Mouse (Mus musculus) adrenal gland, postnatal 25 days (tissue): ENCODE measurements around the gene Sept12. TPM values are rescaled to one million over a fixed set of nuclear protein-coding genes. Genes with fewer than 3 reads are reported as not detected.
A peak's percentile ranks its signal among the peaks of the same experiment; 100 is the strongest.

Experiments
- DNase-seq: peaks from one replicate; pipeline ENCODE4 v3.0.0; 2021; ENCODE audit warnings: mixed read lengths
- long read RNA-seq: library from polyadenylated mRNA; stranded (forward); transcript quantifications from one replicate; pipeline ENCODE4 v2.0.0, GENCODE M21; 2021
- total RNA-seq: library from RNA; stranded (reverse); gene quantifications from 2 replicates; pipeline ENCODE4 v1.2.3, GENCODE M21; 2021

Sept12 gene
- not detected in 2 replicates for total RNA-seq
- long read RNA-seq, result 0 reads

DNA sequence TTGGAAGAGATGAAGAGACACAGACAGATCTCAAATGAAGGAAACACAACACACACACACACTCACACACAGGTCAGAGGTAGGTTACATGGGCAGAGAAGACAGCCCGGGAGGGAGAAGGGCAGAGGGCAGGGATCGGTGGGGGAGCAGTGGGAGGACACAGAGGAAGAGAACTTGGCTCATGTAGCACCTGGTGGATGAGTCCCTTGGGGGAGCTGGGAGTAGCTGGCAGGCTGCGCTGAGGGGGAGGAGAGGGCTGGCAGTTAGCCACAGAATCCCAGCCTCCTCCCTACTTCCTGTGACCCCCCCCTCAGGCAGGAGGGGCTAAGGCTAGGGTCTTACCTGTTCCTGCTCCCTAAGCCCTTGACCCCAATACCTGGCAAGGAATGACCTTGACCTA lies at the start of gene Sept12:
Gene Sept12 (minus strand): TSS at position 300 of the 400 bp plus-strand sequence.
- DNase-seq, result peak; percentile 15

DNA sequence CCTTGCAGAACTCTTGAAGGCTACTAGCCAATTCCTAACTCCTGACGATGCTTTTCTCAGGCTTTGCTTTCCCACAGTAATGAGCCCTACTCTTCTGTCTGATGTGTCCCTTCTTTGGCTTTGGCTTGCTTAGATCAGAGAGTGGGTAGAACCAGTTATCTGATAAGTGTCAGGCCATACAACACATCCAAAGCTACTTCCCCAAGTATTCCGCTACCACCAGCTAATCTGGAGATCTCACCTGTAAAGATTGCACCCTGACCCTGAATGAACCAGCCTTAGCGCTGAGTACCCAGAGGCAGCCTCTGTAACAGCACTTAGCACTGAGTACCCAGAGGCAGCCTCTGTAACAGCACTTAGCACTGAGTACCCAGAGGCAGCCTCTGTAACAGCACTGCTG lies 47.7 kb upstream of the Sept12 start:
- DNase-seq, result no peak

DNA sequence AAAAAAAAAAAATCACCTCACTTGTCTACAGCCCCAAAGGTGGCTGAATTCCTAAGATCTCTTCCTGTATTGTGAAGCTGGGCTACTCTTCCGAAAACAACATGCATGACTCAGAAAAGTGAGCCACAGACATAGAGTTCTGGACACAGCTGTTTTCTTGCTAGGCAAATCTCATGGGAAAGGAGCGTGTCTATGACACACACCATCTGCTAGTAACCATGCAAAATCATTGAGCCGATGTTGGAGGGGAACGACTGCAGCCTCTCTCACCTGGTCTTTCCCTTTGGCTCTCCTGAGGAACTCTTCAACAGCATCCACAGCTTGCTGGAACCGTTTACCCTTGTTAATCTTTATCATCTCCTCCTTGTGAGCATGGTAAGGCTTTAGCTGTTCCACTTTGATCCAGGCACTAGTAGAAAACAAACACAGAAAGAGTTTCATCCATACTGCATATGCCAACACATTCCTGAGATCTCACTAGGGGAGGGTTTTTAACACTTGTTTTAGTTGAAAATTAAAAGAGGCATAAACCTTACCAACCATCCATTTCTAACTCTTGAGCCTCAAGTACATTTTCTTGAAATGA lies 39.1 kb upstream of the Sept12 start:
- DNase-seq, result no peak

DNA sequence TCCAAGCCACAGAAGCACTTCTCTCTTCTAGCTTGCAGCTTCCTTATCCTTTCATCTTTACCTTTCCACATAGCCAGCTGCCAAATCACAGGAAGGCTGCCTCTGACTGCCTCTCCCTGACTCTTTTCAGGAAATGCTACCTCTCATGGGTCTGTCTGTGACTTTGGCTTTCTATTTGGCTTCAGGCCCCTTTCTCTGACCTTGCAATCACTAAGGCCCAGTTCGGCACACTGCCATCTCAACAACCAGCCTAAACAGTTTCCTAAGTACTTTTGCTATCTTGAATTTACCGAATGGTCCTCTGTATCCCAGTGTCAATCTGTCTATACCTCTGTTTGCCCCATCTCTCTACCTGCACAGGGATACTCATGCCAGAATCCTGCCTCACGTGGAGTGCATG lies 37.9 kb upstream of the Sept12 start:
- DNase-seq, result peak; percentile 24

DNA sequence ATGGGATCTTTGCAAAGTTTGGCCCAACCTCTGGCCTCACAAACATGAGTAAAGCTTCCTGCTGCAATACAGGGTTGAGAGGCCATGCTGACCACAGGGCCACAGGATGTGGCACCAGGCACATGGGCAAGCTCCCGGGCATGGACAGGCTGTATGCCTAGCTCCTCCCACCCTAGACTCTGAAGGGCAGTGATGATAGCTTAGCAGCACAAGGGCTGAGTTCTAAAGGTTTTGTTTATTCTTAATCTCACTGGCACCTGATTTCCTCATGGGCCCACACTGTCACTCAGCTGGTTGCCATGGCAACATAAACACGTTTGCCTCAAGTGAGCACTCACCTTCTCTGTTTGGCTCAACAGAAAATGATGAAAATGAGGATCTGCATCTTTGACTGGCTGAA lies 32.2 kb upstream of the Sept12 start:
- no peak for DNase-seq

DNA sequence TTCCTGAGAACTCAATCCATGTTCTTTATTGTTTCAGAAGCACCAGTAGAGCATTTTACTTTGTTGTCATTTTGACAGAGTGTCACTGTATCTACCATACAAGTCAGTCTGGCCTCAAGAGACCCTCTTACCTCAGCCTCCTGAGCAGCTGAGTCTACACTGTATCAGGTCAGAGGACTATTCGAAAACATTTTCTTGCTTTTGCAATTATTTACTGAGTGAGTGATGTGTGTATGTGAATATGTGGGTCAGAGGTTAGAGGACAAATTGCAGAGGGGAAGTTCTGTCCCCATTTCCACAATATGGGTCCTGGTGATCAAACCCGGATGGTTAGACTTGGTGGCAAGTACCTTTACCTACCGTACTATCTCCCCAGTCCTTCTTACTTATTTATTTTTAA lies 26.4 kb upstream of the Sept12 start:
- DNase-seq, result no peak

DNA sequence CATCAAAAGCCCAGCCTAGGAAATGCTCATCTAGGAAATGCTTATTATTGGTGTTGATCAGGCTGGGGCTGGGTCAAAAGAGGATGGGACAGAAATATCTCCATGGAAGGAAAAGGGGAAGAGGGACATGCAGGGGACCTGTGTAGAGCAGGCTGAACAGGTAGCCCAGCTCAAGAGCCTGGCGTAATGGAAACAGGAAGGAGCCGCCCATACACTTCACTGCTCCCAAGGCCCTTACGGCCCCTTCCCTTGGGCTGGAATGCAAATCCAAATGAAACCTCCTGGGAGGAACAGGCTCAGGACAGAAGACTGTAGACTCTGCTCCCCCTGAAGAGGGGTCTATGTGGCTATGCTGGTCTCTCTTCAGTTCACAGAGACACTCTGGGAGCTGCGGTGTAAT lies 16.9 kb upstream of the Sept12 start:
- DNase-seq, result no peak

DNA sequence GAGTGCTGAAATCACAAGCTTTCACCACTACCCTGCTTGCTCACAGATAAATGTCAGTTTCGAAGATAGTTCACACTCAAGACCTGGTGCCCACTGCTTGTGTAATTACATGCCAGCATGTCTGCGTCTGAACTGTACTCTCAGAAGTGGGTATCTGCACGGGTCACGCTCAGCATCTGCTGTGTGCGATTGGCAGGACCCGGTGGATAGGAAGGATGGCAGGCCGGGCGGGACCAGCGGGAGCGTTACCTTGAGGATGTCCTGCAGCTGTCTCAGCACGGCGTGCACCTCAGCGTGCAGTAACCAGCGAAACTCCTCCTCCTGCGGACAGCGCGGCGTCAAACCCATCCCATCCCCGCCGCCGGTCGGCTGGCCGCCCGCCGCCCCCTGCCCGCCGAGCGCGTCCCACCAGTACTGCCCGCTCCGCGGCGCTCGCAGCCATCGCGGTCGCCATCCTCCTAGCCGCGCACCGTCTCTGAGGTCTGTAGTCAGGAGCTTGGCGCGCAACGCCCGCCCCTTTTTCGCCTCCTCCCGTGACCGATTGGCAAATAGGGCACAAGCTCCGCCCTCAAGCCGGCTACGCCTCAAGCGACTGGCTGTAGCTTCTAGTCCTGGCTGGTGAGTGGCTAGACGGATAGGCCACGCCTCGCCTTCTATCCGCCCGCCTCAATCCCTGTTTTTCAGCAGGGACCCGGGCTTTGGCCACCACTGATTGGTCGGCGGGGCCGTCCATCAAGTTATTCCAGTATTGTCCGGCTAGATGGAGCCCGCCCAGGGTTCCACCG lies 15.6 kb upstream of the Sept12 start, which contains the start of gene Rogdi:
Gene Rogdi (minus strand): TSS at position 500 of the 785 bp plus-strand sequence.
- DNase-seq, result peak; percentile 96

DNA sequence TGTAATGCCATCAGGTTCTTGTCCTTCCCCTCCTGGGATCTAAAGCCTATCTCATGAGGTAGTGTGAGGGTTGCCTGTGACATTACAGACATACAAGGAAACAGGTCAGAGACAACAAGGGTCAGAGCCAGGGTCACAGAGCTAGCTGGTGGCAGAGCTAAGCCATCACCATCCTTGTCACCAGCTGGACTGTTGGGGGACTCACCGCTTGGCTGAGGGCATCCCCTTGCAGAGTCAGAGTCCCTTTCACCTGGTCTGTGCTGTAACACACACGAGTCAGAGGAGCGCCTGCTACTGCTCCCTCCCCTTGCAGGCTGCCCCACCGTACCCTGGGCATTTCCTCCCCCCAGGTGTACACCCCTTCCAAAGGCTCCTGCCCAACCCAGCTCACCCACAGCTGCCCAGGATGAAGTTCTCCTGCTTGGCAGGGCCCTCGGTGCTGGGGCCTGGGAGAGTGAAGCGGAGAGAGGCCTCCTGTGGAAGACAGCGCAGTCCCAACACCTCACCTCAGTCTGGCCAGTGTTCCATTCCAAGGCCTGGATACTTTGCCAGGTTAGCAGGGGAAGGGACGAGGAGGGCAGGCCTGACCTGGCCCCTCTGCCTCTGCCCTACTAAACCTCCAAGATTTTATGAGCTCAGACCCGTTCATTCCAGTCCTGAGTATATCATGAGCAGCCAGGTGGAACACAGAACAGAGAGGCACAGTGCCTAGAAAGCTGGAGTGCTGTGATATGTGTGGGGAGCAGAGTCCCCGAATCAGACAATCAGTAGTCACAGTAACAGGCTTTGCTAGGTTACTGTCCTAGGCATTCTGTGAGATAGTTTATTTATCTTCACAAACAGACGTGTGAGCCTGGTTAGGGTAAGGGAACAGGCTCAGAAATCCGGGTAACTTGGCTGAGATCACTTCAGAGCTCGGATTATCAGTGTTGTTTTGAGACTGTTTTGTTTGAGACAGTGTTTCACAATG lies 14.7 kb upstream of the Sept12 start:
- DNase-seq, result no peak

DNA sequence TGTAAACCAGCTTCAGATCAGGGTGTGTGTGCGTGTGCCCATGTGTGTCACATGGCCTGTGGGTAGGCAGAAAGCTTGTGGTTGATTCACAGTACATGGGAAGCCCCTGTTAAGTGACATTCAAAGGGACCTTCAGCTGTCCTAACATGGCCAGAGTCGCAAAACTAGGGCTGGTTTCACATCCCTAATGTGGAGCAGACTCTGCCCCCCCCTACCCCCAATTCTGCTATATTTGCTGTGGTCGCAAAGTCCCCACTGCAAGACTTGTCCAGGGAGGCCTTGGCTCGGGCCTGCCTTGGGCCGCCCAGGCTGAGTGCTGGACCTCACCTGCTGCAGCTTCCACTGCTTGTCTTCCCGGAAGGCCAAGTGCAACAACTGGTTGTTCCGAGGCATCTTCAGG lies 13.6 kb upstream of the Sept12 start:
- DNase-seq, result no peak

DNA sequence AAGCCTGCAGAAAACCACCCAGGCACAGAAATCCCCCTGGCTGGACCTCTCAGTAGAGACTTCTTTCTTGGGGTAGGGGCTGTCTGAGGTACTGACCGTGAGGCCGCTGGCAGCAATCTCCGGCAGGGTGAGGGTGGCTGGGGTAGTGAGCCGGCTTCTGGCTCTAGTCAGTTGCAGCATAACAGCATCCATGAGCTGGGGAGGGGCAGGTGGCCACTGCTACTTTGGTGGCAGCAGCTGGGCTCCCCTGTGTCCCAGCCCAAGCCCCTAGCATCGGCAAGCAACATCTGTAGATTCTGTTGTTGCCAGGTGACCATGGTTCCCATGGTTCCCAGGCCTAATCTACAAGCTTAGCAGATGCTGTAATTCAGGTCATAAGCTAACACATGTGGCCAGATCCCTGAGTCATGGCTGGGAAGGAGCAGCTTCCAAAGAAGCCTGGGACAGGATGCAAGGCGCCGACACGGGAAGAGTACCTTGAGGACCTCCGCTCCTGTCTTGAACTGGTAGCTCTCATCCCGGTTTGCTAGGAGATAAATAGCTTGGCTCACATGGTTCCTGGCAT lies 12.8 kb upstream of the Sept12 start:
- DNase-seq, result no peak

DNA sequence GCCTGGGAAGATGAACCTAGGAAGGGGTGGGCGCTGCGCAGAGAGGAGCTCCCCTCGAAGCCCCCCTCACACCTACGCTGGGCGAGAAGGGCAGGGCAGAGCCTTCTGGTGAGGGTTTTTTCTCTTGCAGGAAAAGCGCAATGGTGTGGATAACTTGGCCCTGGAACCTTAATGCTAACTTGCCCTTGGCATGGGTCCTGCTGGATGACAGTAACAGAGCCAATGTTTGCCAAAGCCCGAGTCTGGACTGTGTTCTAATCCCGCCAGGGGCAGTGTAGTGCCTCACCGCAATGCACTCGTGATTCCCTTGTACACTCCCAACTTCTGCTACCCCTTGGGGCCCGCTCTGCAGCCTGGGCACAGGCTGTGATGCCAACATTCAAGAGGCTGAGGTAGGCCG lies 10.4 kb upstream of the Sept12 start:
- no peak for DNase-seq

DNA sequence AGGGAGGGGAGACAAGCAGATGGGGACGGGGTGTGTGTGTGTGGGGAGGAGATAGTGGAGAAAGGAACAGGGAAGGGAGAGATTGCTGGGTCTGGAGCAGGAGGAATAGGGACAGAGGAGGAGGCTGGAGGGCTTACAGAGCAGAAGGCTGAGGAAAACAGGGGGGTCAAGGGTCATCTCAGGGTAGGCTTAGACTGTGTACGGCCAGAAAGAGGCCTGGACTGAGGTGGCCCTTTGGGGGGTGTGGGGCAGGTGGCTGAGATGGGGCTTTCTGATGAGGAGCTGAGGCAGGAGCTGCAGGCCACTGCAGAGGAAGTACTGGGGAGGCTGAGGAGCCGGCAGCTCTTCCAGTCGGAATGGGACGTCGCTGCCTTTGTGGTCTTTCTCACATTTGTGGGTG lies 9.8 kb upstream of the Sept12 start:
- no peak for DNase-seq

DNA sequence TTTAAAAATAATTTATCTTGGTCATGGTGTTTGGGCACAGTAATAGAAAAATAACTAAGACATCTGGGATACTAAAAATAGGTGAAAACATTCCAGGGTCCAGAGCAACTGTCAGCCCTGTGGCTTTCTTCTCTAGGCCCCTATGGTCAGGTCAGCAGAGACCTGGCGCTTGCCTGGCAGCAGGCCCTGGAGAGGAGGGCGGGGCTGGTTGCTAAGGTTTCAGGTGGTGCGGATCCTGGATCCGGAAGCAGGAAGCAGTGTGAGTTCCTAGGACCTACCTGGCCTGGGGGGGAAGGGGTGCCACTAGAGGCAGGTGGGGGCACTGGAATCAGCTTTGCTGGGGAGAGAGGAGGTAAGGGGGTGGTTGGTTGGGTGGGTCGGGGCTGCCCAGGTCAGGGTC lies 9.4 kb upstream of the Sept12 start, which contains the start of gene Smim22:
Gene Smim22 (plus strand): TSS at position 222 of the 400 bp plus-strand sequence.
- DNase-seq, result no peak

DNA sequence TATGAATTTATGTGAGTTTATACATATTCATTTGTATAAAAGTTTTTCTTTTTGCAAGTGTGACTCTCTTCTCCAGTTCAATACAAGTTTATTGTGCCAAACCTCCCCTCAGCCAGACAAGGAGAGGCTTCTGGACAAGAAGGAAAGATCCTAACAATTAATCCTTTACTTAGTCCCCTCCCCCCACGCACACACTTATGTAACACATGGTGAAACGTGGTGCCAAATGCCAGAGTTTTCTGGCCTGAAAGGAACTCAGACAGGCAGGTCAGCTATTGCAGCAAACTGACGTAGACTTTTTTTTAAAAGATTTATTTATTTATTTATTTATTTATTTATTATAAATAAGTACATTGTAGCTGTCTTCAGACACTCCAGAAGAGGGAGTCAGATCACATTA lies 3.0 kb upstream of the Sept12 start:
- DNase-seq, result no peak

DNA sequence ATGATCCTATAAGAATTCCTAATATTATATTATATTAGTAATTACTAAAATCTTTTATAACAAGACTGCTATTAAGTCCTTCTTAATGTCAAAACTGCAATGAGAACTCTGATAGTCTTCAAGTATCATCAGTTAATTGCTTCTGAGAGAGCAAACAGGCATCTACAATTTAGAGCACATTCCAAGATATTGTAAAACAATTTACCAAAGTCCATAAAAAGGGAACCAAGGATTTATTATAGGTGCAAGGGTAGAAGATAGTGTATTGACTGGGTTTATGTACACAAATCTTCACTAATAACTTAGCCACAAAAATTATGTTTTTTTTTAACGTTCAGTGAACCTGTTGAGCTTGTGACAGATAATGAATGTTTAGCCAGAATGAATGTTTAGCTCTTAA lies 1.3 kb upstream of the Sept12 start:
- DNase-seq, result no peak

DNA sequence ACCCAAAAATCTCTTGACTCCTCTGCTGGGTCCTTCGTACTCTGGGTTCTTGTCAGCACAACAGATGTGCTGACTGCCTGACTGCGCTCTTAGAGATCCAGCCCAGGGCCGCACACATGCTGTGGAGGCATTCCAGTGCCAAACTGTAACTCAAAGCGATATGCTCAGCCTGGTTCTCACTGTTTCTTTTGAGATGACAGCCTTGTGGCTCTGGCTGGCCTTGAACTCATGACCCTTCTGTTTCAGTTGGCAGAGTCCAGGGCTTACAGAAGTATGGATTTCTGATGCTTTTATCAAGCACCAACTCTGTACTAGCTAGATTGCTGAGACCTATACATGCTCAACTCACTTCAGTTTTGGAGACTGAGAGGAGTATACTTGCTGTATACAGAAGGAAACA lies 4.4 kb downstream of the Sept12 start:
- no peak for DNase-seq

DNA sequence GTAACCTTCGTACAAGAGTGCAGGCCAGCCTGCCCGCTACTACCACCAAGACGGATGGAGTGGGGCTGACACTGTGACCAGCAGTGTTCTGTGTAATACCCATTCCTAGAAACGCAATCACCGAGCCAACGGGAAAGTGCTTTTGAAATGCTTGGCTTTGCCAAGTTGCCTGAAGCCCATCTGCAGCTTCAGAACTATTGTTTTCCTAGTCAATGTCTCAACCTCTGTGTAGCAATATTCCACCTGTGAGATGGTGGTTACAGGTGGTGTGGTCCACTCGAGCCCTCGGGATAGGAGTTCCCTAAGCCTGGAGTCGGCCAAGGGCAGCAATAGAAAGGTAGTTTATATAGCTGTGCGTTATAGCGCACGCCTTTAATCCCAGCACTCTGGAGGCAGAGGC lies 12.9 kb downstream of the Sept12 start:
- DNase-seq, result no peak

DNA sequence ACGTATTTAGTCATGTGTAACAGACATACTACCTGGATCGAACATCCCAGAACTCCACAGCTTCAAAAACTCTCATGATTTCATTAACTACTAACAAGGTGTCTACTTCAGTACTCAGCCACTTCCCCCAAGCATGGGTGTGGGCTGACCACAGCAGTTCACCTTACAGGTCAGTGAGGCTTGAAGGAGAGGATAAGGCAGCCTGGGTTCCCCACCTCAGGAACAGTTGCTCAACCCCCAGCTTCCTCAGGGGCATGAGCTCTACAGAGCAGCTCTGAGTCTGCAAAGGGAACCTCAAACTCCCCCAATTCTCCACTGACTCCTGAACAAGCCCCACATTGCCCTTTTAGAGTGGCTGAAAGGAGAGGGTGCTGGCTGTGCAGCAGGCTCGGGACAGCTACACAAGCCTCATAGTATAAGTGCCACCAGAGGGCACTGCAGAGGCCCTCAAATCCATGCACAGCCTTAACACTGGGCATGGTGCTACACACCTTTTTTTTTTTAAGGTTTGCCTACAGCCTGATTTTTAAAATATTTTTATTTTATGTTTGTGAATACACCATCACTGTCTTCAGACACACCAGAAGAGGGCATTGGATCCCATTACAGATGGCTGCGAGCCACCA lies 17.8 kb downstream of the Sept12 start:
- no peak for DNase-seq

DNA sequence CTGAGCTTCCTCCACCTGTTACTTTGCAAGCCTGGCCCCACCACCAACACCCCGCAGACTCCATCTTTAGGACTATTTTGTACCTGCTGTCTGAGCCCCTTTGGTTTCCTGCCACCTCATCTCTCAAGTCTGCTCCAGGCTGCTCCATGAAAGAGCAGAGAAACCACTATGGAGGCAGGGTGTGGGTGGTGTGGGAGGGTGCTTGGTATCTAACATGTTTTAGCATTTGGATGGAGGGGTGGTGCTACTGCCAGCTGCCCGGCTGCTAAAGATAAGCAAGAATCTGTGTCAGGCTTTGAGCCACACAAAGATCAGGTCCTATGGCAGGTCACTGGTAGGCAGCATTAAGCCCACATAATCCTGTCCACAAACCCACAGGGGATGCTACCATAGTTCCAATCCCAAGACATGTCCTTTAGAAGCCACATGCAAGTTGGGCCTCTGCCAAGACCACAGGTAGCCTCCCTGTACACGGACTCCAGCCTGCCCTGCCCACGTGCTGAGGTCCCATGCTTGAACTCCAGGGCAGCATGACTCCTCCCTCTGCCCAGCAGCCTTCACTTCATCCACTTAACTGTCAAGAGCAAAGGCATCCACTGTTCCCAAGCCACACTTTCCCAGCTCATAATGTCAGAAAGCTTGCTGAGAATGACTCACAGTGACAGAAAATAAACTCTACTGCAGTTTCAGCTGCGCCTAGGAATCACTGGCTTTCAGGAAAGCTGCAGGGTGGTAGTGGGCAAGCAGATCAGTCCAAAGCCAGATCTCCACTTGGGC lies 19.2 kb downstream of the Sept12 start:
- DNase-seq, result no peak

DNA sequence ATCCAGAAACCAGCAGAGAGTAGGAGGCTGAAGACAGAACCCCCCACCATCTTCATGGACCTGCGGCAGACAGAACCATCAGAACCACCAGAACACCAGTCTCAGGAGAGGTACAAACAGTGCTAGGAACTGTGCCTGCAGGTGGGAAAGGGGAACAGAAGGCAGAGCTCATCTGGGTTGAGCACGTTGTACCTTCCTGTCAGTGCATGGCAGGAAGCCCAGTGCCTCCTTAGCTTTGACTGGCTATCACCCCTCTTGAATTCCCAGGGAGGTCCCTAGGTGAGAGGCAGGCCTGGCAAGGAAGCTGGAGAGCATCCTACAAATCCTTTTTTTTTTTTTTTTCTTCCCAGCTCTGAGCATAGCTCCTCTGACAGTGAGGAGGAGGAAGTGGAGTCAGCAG lies 21.5 kb downstream of the Sept12 start:
- no peak for DNase-seq
